Mouse (Mus musculus) bone marrow, adult 2 months (tissue): ENCODE measurements around the gene Fbxo9. TPM values are rescaled to one million over a fixed set of nuclear protein-coding genes. Genes with fewer than 3 reads are reported as not detected.
"Not testable (repeated sequence)": the region's sequence is repeated elsewhere in the genome, so short reads cannot be mapped to it uniquely, and the experiment has no call there.

ENCODE experiments used
- H3K27ac ChIP-seq: fragments of 200-500 bp; 2 replicates; pipeline ENCODE4 v1.5.1; 2012; ENCODE audit warnings: low read depth, mild to moderate bottlenecking, control low read depth, inconsistent platforms, low read length; ENCODE audit not compliant: control insufficient read depth, poor library complexity, insufficient read depth
- H3K4me1 ChIP-seq: fragments of 200-500 bp; 2 replicates; pipeline ENCODE4 v1.6.1; 2011; ENCODE audit warnings: low read length; ENCODE audit not compliant: control insufficient read depth, insufficient read depth
- H3K4me3 ChIP-seq: fragments of 200-500 bp; replicated peaks from 2 replicates; pipeline ENCODE3; 2011; ENCODE audit warnings: mild to moderate bottlenecking, low read depth, low read length, control low read depth; ENCODE audit not compliant: control insufficient read depth
- CTCF ChIP-seq: fragments of 200-500 bp; IDR thresholded peaks from 2 replicates; pipeline ENCODE4 v1.5.1; 2011; ENCODE audit warnings: low read length, control low read depth; ENCODE audit not compliant: control insufficient read depth, insufficient read depth
- POLR2A ChIP-seq: fragments of 200-500 bp; IDR thresholded peaks from 2 replicates; pipeline ENCODE4 v1.6.1; 2011; ENCODE audit warnings: low read depth, mild to moderate bottlenecking, control low read depth, low read length, borderline replicate concordance; ENCODE audit not compliant: control insufficient read depth
- WGBS: fragments of 180-500 bp; shearing (Covaris S2); methylation state at CpG from one replicate; pipeline ENCODE4 v1.1.7; 2018; 5-methylcytosine and 5-hydroxymethylcytosine counted together
- polyA plus RNA-seq: library from polyadenylated mRNA; stranded (reverse); fragments of >200 nt; gene quantifications from 2 replicates; pipeline ENCODE4 v1.2.4, GENCODE M21; 2011; ENCODE audit warnings: low replicate concordance; ENCODE audit not compliant: missing spikeins, insufficient read depth, insufficient read length

Fbxo9 gene
- 66.8 and 99.1 TPM in 2 replicates for polyA plus RNA-seq

DNA sequence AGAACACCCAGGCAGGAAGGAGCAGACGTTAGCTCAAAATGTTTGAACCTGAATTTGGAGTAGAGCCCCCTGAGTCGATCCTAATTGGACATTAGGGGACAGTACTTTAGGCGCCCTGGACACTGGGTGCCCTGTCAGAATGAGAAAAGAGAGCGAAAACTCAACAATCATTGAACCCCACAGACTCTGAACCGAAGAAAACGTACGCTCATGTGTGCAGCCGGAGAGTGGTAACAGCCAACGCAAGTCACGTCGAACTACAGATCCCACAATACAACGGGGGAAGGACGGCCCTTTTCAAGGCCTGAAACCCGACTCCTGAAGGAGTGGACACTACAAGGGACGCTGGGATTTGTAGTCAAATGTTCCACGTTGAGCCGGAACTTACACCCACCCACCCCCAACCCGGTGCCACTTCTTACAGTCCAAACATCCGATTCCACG, at the start of gene Fbxo9, which contains the start of gene Ick:
Gene Fbxo9 (minus strand): TSS at position 270 of the 444 bp plus-strand sequence.
Gene Ick (plus strand): TSS at position 397 of the 444 bp plus-strand sequence.
- peak within 1 kb of the TSS; percentile 98 for H3K27ac ChIP-seq
- TF ChIP-seq POLR2A = no peak
- no peak for TF ChIP-seq CTCF
- under 1% methylated on average over 20 of the region's 20 CpGs for WGBS
- H3K4me1 ChIP-seq = no peaks in the 10 kb centered on the region; the same call in 1 of the 2 replicates
- peak within 1 kb of the TSS; percentile 88 for H3K4me3 ChIP-seq

- Histone ChIP-seq H3K4me1 (no peaks in the 10 kb centered on the region), H3K27ac (no peak overlapping the region), H3K4me3 (no peak overlapping the region)
- no peak for TF ChIP-seq POLR2A
- no peak for TF ChIP-seq CTCF
- WGBS = 79% methylated on average over 1 of the region's 1 CpGs
Measured at GRCm38 (mm10) chr9:78157221-78157620, 48.4 kb upstream of the Fbxo9 start.

DNA sequence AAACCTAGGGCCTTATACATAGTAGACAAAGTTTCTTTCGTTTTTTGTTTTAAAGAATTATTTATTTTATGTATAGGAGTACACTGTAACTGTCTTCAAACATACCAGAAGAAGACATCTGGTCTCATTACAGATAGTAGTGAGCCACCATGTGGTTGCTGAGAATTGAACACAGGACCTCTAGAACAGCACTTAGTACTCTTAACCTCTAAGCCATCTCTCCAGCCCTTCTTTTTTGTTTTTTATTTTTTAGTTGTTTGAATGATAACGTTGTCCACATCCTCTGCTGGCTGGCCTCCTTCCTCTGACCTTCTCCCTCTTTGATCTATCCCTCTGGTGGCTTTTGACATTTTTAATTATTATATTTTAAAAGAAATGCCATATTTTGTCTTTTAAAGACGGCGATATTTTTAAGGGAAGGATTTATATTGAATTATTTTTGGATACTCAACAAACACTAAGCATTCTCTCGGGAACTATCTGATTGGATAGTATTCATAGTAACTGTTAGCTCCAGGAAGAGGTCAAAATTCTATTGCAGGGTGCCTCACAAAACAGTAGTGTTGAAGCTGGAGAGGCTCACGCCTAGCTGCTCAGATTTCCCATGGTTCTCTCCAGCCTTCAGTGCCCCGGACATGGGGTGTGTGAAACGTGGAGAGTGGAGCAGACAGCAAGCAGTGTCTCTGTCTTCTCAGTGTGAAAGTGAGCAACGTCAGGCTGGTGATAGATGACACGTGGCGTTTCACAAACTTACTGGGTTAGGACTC, 45.5 kb upstream of the Fbxo9 start:
- TF ChIP-seq POLR2A (no peak), CTCF (no peak)
- Histone ChIP-seq H3K4me3 (no peak overlapping the region), H3K27ac (no peak overlapping the region), H3K4me1 (0 out of 2 replicates have a peak, but pooled peaks cover 1% of the 10 kb centered on the region)
- 81% methylated on average over 11 of the region's 11 CpGs for WGBS

GRCm38 (mm10) chr9:78149770-78150169, 40.9 kb upstream of the Fbxo9 start:
- WGBS = 56% methylated on average over 2 of the region's 2 CpGs
- not testable (repeated sequence) for H3K27ac ChIP-seq, H3K4me1 ChIP-seq, H3K4me3 ChIP-seq

- 86% methylated on average over 6 of the region's 6 CpGs for whole genome bisulfite sequencing
- Histone ChIP-seq H3K4me1 (0 out of 2 replicates have a peak, but pooled peaks cover 1% of the 10 kb centered on the region), H3K27ac (no peak overlapping the region), H3K4me3 (no peak overlapping the region)
- TF ChIP-seq CTCF (no peak), POLR2A (no peak)
Measured at GRCm38 (mm10) chr9:78148149-78148548, 39.3 kb upstream of the Fbxo9 start.

GRCm38 (mm10) chr9:78146627-78147026, 37.8 kb upstream of the Fbxo9 start:
- Histone ChIP-seq H3K4me1 (no peaks in the 10 kb centered on the region), H3K27ac (no peak overlapping the region), H3K4me3 (no peak overlapping the region)
- TF ChIP-seq CTCF = no peak
- no peak for TF ChIP-seq POLR2A
- 87% methylated on average over 6 of the region's 6 CpGs for WGBS

DNA sequence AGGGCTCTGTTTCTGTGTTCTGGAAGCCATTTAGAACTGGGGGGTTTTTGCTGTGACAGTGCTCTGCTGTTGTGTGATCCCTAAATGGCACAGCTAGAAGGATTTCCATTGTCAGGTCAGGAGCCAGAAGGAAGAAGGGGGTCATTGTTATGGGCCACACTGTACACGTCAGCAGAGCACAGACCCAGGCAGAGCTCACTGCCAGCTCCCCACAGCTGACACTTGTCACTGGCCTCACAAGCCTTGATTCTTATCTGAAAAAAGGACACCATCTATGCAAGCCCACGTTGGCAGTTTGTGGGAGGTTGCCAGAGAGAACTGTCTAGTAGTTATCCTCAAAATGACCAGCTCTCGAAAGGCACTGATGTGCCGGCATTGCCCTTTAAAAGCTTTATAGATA, 37.2 kb upstream of the Fbxo9 start:
- TF ChIP-seq POLR2A (no peak), CTCF (no peak)
- H3K4me3 ChIP-seq = no peak overlapping the region
- 73% methylated on average over 4 of the region's 4 CpGs for WGBS
- H3K4me1 ChIP-seq = no peaks in the 10 kb centered on the region
- no peak overlapping the region for H3K27ac ChIP-seq

GRCm38 (mm10) chr9:78139463-78139862, 30.6 kb upstream of the Fbxo9 start:
- WGBS = 81% methylated on average over 4 of the region's 4 CpGs

DNA sequence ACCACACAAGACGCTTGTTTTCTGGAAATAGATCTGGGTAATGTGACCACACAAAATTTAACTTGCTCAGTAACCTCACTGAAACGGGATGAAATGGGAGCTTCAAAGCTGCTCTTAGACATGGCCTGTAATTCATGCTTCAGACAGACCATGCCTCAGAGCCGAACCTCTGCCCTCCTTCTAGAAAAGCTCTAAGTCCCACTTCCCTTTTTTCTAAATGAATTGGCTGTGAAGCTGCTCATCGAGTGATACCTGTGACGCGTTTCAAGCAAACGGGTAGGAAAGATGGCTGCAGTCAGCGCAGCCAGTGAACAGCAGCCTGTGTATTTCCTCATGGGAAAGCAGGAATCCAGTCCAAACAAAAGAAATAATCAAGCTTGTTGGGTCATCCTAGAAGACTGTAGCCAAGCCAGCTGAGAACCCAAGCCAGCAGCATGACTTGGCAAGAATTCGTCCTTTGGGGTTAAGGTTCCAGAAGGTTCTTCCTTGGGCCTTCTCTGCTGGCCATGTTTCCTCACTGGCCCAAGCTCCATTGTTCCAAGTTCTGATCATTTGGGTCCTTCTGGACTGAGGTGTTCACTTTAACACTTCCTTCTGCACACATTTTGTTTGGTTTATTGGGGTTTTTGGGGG, 29.3 kb upstream of the Fbxo9 start:
- Histone ChIP-seq H3K27ac (no peak overlapping the region), H3K4me1 (no peaks in the 10 kb centered on the region), H3K4me3 (no peak overlapping the region)
- 54% methylated on average over 9 of the region's 9 CpGs for WGBS
- TF ChIP-seq CTCF = no peak

More at GRCm38 (mm10) chr9:78139463-78139862, 30.6 kb upstream of the Fbxo9 start:
- H3K27ac ChIP-seq = no peak overlapping the region
- H3K4me1 ChIP-seq = no peaks in the 10 kb centered on the region
- TF ChIP-seq CTCF (no peak), POLR2A (no peak)
- H3K4me3 ChIP-seq = no peak overlapping the region
